Mouse (Mus musculus) thymus, postnatal 14 days (tissue): ENCODE data around the gene Cdk18.
"Not testable (repeated sequence)": the region's sequence is repeated elsewhere in the genome, so short reads cannot be mapped to it uniquely, and the experiment has no call there.

ENCODE experiments used
- DNase-seq: peaks from one replicate; pipeline ENCODE4 v3.0.0; 2021

Gene Cdk18

DNA sequence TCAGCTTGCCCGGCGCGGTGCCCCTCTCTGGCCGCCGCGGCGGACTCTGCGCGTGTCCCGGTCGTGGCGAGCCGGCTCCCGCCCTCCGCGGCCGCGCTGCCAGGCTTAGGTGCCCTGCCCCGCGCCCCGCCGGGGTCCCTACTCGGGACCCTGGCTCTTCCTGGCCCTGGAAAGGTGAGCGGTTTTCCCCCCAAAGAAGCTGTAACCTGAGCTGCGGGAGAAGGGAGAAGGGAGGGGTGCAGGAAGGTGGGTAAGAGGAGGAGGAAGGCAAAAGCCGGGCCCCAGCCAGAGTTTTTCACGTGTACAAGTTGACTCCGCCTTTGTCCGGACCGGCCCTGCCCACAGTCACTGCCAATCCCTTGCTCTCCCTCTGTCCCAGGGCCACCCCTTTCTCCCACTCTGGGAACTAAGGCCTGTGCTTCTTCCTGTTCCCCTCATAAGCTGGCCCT, at the start of gene Cdk18:
TSS of gene Cdk18 (minus strand) at position 269 of the 449 bp plus-strand sequence.
- DNase-seq: no peak

DNA sequence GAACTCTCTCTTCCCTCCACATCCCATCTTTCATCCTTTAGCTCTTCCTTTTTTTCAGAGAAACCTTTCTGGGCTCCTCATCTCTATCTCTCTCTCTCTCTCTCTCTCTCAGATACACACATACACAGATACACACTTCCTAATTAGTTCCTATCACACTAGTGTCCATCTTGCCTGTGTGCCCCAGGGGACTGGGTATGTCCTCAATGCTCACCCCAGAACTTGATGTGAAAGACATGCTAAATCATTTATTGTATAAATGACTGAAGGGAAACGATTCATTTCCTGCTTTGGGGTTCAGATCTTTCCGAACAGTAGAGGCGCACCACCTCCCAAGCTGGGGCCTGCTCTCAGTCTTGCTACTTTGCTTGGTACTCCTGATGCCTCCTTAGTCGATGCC, 49.7 kb upstream of the Cdk18 start:
- DNase-seq: no peak

DNA sequence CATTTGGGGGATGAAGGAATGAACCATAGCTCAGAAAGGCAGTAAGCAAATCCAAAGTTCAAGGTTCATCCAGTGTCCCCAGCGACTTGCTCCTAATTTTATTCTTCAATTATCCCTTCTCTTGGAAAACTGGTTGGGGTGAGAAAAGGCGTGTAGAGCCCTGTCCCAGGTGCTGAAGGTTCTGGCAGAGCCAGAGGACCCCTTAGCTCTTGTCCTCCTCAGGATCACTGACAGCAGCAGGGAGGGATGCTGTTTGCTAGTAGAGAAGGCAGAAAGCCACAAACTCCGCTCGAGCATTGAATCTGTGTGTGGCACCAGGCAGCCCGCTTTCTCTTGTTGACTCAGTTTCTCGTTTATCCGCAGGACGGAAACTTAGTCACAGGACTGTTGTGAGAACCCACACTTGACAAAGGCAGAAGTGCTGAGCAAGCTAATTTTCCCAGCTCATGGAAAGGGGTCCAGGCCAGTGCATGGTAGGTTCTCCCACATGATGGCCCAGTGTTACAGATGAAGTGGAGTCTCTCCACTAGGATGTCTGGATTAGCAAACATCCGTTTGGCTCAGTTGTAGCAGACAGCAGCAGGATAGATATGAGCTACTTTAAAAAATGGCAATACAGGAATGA, 49.1 kb upstream of the Cdk18 start:
- DNase-seq: no peak

- DNase-seq: no peak
Observed at GRCm38 (mm10) chr1:132186303-132186702, 46.8 kb upstream of the Cdk18 start.

- no peak for DNase-seq
Observed at GRCm38 (mm10) chr1:132171619-132172018, 32.1 kb upstream of the Cdk18 start.

DNA sequence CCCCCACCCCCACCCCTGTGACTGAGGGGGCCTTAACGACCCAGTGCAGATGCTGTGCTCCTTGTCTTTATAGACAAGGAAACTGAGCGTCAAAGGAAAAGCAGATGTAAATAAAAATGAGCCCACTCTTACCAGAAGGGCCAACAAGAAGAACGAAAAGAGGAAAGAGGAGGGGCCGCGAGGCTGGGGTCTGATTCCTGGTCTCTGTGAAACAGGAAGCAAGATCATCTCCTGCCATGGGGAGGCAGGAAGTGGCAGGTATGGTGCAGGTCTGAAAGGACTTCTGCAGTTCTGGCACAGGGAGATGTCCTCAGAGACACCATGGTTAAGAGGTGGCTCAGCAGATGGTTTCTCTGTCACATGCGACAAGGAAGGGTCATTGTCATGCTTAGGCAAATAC, 31.2 kb upstream of the Cdk18 start:
- DNase-seq: no peak

- DNase-seq: peak; percentile 47
Observed at GRCm38 (mm10) chr1:132168115-132168767, 28.8 kb upstream of the Cdk18 start.

DNA sequence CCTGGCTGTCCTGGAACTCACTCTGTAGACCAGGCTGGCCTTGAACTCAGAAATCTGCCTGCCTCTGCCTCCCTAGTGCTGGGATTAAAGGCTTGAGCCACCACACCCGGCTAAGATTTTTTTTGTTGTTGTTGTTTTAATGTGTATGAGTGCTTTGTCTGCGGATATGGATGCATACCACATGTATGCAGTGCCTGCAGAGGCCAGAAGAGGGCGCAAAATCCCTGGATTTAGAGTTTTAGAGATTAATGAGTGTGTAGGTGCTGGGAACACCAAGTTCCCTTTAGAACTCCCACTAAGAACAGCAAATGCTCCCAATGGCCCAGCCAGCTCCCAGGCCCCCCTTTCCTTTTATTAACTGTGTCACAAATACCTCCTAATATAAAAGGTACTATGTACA, 26.4 kb upstream of the Cdk18 start:
- DNase-seq: peak; percentile 43

DNA sequence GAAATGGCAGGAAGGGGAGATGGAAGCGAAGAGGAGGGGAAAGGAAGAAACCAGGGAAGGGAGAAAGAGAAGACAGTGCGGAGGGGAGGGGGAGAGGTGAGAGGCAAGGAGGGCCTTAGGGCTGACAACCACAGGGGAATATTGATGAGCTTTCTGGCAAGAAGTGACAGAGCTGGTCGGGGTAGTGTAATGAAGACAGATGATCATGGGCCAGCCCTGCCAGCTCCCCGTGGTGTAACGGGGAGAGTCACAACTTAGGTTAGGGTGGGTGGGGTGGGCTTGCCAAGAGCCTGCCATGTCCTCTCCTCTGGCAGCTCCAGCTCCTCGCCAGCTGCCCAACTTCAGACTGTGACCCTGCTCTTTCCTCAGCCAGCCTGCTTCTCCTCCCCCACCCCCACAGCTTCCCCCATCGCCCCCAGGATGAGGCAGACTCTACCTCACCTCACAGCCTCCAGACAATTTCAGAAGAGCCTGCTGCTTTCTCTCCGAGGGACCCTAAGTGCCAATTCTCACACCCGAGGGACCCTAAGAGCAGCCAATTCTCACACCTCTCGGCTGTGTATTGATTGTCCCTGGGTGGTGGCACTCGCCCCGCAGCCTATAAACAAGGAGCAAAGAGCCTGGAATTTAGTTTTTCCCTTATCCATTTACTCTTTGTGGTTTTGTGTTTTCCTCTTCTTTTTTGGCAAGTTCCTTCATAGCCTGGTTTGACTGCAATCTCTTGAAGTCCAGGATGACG, 25.5 kb upstream of the Cdk18 start:
- no peak for DNase-seq

DNA sequence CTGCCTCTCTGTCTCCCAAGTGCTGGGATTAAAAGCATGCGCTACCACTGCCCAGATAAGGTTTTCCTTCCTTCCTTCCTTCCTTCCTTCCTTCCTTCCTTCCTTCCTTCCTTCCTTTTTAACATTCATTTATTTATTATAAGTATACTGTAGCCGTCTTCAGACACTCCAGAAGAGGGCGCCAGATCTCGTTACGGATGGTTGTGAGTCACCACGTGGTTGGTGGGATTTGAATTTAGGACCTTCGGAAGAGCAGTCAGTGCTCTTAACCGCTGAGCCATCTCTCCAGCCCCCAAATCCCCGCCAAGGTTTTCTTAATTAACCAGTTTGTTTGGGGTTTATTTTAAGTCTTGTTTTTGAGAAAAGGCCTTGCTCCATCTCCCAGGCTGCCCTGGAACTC, 23.1 kb upstream of the Cdk18 start:
- not testable (repeated sequence) for DNase-seq

- no peak for DNase-seq
Observed at GRCm38 (mm10) chr1:132161211-132161880, 21.9 kb upstream of the Cdk18 start.

DNA sequence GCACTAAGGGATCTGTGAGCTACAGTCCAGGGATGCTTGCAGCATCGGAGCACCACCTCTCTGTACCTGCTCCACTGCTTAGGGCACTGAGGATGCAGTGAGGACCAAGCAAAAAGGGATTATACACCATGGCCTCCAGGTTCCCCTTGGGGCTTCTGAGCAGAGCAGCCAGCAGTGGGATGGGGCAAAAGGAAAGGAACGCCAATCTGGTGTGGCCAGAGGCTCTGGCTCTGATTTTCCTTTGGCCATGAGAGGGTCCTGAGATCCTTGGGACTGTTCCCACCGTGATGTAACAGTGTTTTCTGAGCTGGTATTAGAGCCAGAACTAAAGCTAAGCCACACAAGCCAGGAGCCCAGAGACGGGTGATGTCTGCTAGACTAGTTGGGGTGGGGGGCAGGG, 20.2 kb upstream of the Cdk18 start:
- DNase-seq: no peak

DNA sequence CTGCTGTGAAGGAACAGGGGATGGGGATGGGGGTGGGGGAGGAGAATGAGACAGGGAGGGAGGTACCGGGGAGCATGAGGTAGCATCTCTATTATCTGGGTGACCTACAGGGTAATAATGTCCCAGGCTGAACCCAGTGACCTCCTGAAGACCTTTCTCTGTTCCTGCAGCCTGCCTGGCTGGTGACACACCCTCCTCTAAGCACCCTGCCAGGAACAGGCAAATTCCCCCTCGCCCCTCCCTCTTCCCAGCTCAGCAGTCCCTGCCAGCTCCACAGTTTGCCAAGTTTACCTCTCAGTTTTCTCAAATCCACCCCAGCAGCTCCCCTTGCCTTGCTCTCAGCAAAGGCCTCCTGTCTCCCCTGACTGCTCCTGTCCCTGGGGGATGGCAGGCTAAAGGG, 19.3 kb upstream of the Cdk18 start:
- no peak for DNase-seq

DNA sequence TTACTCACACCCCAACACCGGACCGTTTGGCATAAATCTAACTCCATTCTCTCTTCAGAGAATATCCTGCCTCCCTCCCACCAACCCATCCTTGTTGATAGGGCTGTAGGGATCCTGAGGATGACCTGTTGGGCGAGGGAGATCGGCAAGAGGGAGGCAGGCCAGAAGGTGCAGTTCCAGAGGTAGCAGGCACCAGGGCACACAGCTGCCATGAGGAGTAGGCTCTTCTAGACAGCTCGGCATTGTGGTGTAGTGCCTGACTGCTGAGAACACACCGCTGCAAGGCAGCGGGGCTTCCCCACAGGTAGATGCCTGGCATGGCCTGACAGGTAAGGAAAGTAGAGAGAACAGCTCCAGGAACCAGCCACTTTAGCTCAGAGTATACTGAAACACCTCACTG, 18.3 kb upstream of the Cdk18 start:
- no peak for DNase-seq

GRCm38 (mm10) chr1:132157016-132157781, 17.7 kb upstream of the Cdk18 start:
- DNase-seq: peak; percentile 81

DNA sequence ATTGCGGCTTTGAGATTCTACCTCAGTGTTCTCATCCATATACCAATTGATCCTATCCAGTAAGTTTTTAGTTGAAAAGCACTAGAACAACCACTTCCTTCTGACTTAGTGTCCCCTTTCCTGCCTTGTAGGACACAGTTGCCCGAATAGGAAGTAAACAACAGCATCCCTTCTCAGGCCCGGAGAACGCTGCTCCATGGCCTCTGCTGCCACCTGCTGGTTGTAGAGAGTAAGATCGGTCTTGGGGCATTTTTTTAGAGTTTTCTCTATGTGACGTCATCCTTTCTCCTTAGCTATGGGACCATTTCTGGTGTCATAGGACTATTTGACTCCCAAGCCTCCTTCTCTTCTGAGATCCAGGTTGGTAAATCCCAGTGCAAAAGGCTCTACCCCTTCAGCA, 16.3 kb upstream of the Cdk18 start:
- peak; percentile 83 for DNase-seq

GRCm38 (mm10) chr1:132153691-132154090, 14.2 kb upstream of the Cdk18 start:
- DNase-seq: no peak

DNA sequence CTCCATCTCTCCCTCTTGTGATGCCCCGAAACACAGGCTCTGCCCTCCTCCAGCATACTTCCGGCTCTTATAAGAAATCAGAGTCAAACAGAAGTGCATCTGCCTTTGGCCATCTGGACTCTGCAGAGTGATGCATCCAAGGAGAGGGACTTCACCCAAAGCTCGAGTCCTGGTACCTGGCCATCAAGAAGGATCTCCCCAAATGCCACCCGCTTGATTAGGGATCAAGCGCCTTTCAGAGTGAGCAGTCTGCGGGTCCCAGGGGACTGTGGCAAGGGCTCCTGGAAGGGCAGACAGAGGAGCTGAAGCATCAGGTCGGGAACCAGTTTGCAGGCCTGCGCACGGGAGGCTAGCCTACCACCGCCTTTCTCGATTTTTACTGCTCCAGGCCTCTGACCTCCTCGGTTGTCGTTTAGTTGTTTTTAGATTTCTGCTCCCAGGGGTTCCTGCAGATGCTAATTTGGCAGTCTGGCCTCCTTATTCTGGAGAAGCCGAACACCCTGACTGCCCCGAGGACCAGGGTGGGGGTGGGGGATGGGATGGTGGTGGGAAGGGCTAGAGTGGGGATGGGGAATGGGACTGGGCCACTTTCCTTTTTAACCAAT, 13.7 kb upstream of the Cdk18 start:
- no peak for DNase-seq

GRCm38 (mm10) chr1:132151908-132152307, 12.4 kb upstream of the Cdk18 start:
- DNase-seq: no peak

GRCm38 (mm10) chr1:132150817-132151601, 11.5 kb upstream of the Cdk18 start:
- DNase-seq: no peak

DNA sequence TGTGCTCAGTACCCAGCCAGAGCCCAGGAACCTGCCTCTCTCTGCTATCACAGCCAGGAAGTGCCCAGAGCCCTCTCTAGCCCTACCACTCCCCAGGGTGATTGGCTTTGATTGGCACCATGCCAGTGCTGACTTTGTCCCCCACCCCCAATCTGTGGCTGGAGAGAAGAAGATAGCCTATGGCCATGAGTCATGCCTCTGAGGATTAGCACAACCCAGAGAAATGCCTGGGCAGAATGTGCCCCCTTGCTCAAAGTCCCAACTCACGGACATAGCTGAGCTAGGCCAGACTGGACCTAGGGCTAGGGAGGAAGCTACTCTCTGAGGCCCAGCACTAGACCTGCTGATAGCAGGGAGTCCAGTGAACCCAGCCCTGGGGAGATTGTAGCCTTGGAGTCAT, 10.7 kb upstream of the Cdk18 start:
- DNase-seq: no peak

DNA sequence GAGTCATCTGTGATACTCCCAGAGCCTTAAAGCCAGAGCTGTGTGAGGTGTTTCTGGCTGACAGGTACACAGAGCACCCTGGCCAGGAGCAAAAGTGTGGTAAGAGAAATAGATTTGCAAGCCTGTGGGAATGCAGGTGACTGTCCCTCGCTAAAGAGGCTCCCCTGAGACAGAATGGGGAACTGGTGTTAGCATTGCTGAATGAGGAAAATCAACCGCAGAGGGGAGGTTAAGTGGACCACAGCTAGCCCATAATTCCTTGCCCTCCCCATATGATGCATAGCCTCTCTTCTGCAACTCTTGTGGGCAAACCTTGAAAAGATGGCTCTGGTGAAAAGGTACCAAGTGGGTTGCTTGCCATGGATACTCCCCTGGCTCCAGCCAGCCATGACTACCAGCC, 9.9 kb upstream of the Cdk18 start:
- no peak for DNase-seq
